Mouse (Mus musculus): ENCODE data around the gene Mettl7a3.

DNA sequence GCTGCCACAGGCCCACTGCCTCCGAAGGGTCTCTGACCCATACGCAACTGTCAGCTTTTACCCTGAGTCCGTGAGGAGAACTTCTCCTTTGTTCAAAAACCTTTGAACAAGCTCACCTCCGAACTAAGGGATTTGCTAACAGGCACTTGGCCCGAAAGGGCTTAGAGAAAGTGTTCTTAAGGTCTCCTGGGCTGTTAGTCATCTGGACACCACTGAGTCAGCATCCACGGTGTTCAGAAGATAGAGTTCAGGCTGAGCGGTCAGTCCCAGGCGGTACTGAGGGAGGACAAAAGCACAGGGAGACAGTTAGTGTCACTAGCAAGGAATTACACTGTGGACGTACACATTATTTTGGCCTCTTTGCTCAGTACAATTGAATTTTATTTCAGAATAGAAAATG is 54.2 kb downstream of the Mettl7a3 start:
- no peak for TF ChIP-seq CTCF (IDR thresholded peaks at IDR 0.05; ENCODE audit: low read depth)
- no peak for TF ChIP-seq EP300 (optimal IDR thresholded peaks at IDR 0.05)
